Mouse (Mus musculus) adrenal gland (tissue): ENCODE results near the gene Tec.

ENCODE experiments used
- intact Hi-C: fragments of 180-260 bp; cut with DNase I; formaldehyde crosslinking; loops from one replicate; pipeline ENCODE4 v1.15.1; 2025

Gene Tec

GRCm38 (mm10) chr5:72785451-72785850, 82.8 kb downstream of the Tec start:
- intact Hi-C loops: no loop called here

- intact Hi-C loops: no loop called here
These were observed 83.6 kb downstream of the Tec start for GRCm38 (mm10) chr5:72784719-72785118.

GRCm38 (mm10) chr5:72783957-72784356, 84.3 kb downstream of the Tec start:
- intact Hi-C loops: no loop called here

DNA sequence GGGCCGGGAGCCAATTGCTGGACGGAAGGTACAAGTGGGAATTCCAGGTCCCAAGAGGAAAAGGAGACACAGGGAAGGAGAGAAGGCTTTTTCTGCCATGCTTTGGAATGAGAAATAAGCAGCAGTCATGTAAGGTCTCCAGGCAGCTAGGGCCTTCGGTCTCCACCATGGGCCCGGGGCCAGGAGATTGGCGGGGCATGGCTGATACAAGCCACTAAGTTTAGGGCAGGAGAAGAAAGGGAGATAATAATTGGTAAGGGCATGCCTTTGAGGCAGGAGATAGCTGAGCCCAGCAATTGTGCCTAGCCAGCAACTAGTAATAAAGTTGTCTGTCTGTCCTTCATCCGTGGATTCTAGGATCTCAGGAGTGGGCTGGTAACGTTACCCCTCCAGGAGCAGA, 85.2 kb downstream of the Tec start:
- intact Hi-C loops: no loop called here

- intact Hi-C loops: no loop called here
These were observed 86.5 kb downstream of the Tec start for GRCm38 (mm10) chr5:72781776-72782175.

DNA sequence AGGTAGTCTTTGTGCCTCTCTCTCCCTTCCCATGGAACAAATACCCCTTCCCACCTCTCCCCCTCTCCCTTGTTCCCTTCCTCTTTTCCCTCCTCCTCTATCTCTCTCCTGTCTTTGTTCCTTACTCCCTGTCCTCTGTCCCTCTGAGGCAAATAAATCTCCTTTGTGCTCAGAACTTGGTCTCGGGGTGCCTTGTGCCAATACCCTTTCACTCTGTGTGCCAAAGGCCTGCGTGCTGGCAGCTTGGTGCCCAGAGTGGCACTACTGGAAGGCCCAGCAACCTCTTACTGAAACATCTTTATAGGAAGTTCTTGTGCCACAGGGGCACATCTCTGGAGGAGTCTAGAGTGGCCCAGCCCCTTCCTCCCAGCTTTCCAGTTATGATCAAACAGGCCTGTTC, 91.7 kb downstream of the Tec start:
- intact Hi-C loops: no loop called here

- intact Hi-C loops: no loop called here
These were observed 92.2 kb downstream of the Tec start for GRCm38 (mm10) chr5:72776127-72776526.

GRCm38 (mm10) chr5:72769841-72770240, 98.4 kb downstream of the Tec start:
- intact Hi-C loops: no loop called here

GRCm38 (mm10) chr5:72763546-72763945, 104.7 kb downstream of the Tec start:
- intact Hi-C loops: no loop called here

GRCm38 (mm10) chr5:72763025-72763424, 105.3 kb downstream of the Tec start:
- intact Hi-C loops: no loop called here

GRCm38 (mm10) chr5:72761758-72762157, 106.5 kb downstream of the Tec start:
- intact Hi-C loops: no loop called here

- intact Hi-C loops: no loop called here
These were observed 107.0 kb downstream of the Tec start for GRCm38 (mm10) chr5:72761237-72761636.

DNA sequence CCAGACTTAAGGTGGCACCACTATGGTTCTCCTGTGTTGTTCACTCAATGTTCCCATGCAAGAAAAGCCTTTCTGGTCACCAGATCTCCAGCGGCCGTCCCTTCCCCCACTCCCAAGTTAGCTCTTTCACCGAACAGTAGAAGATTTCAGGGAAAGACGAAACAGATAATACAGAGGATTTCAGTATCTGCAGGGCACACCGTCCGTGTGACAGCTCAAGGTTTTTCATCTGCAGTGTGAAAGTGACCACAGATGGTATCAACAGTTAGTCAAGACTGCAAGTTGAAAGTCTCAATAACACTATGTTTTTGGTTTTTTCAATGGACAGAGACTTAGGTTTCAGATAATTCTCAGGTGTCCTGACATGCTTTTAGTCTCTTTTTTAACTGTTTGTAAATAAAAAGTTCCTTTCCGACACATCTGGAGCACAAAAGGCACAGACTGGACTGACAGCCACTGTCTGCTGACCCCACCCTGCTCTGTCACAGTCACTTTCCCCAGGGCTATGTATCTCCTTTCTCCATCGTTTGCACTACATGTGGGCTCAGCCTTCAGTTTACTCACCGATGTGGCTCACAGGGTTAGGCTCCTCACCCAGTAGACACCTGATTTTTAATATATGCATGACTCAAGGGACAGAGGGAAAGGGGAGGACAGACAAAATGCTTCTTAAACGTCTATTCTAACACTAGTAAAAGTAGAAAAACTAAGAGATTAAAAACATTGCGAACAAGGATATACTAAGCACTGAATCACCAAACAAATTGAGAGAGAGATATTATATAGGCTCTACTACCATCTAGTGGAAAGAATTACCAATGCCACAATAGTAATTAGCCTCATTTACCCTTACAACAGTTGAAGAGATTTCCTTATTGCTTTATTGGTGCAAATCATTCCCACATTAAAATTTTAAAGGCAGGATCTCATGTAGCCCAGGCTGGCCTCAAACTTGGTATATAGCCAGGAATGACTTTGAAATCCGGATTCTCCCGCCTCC, 109.1 kb downstream of the Tec start:
- intact Hi-C loops: no loop called here

DNA sequence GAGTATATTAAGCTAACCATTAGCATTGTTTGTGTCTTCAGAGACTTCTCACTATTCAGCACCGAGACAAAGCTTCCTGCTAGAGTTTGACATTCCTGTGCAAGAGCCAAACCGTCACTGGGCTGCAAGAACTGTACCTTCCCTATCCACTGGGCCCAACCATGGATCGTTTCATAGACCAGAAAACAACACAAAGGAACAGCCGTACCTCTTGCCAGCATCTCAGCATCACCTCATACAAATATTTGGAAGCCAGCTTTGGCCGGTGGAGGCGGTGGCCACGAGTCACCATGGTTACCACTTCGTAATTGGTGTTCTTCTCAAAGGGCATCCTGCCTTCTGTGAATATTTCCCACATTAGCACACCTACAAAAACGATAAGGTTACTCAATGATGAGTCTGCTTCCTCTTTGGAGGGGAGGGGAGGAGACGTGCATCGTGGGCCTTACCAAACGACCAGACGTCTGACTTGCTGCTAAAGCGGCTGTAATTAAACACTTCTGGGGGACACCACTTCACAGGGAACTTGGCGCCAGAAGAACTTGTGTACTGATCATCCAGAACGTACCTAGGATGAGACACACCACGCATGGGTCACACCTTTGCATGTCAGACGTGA, 111.0 kb downstream of the Tec start:
- intact Hi-C loops: no loop called here

- intact Hi-C loops: no loop called here
These were observed 112.3 kb downstream of the Tec start for GRCm38 (mm10) chr5:72755941-72756340.

DNA sequence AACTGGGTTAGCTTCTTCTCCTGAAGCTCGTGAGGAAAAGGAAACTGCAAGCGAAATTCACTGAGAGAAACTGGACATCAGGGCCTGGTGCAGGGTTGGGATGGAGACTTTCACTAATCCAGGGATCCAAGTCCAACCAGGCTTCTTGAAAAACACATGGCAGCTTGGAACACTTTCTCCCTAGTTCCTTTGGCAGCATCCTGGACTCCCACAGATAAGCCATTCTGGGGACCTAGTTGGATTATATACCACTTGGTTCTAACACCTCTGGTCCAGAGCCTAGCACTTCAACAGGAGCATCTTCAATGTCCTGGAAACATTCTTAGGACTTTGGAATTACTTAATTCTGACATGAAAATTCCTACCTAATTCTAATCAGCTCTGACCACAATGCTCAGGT, 113.2 kb downstream of the Tec start:
- intact Hi-C loops: no loop called here

GRCm38 (mm10) chr5:72752585-72752984, 115.7 kb downstream of the Tec start, which contains the start of gene Txk:
TSS of gene Txk (minus strand) at chr5:72752777.
- intact Hi-C loops: no loop called here

- intact Hi-C loops: no loop called here
These were observed 117.1 kb downstream of the Tec start for GRCm38 (mm10) chr5:72751056-72751758.

GRCm38 (mm10) chr5:72750226-72750625, 118.1 kb downstream of the Tec start:
- intact Hi-C loops: no loop called here

GRCm38 (mm10) chr5:72748659-72749265, 119.5 kb downstream of the Tec start:
- intact Hi-C loops: no loop called here

DNA sequence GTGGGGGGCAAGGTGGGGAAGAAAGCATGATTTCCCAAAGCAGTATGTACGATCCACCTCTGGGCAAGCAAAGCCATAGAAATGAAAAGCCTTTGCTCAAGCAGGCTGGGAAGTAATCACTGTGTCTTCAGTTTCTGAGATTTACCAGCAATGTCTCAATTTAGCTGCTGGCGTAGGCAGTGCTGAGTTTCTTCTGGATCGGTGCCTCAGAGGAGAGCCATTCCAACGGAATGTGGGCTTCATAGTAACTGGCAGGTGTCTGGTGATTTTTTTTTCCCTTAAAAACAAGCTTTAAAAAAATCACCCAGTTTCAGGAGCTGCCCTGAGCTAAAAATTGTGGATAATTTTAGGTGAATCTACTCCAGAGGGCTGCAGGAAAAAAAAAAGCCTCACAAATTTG, 120.9 kb downstream of the Tec start:
- intact Hi-C loops: no loop called here
